Mouse (Mus musculus) testis, adult 2 months (tissue): ENCODE results near the gene Olfr1413.

ENCODE experiments used
- CTCF ChIP-seq: fragments of 200-500 bp; IDR thresholded peaks from 2 replicates; pipeline ENCODE4 v1.5.1; 2012; ENCODE audit warnings: low read depth, mild to moderate bottlenecking, inconsistent platforms, low read length, moderate library complexity; ENCODE audit not compliant: control insufficient read depth, insufficient read depth, insufficient replicate concordance
- POLR2A ChIP-seq: fragments of 200-500 bp; IDR thresholded peaks from 2 replicates; pipeline ENCODE4 v1.6.1; 2012; ENCODE audit warnings: low read depth, mild to moderate bottlenecking, inconsistent platforms, low read length, moderate library complexity; ENCODE audit not compliant: control insufficient read depth

DNA sequence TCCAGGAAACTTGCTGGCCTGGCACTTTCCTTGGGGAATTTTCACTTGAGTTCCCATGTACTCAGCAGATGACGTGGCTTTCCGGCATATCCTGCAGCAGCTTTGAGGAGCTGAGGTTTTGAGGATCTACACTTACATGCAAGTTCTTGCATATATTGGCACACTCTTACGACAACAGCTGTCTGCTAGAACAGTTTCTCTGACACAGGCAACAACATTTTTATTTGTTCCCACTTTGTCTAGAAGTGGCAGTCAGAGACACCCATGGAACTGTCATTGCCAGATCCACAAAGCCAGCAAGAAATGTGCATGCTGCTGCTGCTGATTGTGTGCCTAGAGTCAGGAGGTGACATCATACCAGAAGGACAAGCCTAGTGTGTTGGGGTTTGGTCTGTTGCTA lies 47.4 kb upstream of the Olfr1413 start:
- TF ChIP-seq CTCF: no peak
- TF ChIP-seq POLR2A: no peak
